Mouse (Mus musculus) retina, postnatal 1 day (tissue): ENCODE results near the gene Iltifb.
A peak's percentile ranks its signal among the peaks of the same experiment; 100 is the strongest.
"Not testable (repeated sequence)": the region's sequence is repeated elsewhere in the genome, so short reads cannot be mapped to it uniquely, and the experiment has no call there.

Source experiments
- DNase-seq: peaks from one replicate; pipeline ENCODE4 v3.0.0-alpha.2; 2012

Iltifb gene

DNA sequence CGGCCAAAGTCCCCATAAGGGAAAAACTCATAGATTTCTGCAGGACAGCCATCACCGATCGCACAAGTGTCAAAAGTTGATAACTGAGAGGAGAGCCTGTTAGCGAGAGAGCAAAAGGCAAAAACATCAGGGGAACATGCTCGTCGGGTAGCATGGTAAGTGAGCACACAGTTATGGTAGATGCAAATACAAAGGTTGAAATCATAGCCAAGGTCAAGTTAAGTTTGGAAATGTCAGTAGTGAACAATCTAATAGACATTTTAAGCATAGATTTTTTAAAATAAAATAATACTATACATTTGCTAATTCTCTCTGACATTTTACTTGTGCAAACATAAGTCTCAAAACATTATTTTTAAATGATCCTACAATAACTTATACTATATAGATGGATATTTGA lies at the start of gene Iltifb:
Gene Iltifb (minus strand): TSS at position 101 of the 400 bp plus-strand sequence.
- no peak for DNase-seq

- DNase-seq: not testable (repeated sequence)
These were observed 48.3 kb upstream of the Iltifb start, which contains the start of gene Gm9046 for GRCm38 (mm10) chr10:118343155-118343554. Gm9046 (minus strand) TSS chr10:118343255.

- DNase-seq: not testable (repeated sequence)
These were observed 42.9 kb upstream of the Iltifb start, which contains the start of gene Gm9045 for GRCm38 (mm10) chr10:118337731-118338130. Gm9045 (minus strand) TSS chr10:118337831.

GRCm38 (mm10) chr10:118332308-118332707 lies 37.5 kb upstream of the Iltifb start, which contains the start of gene Gm9044:
Gm9044 (minus strand) TSS chr10:118332408.
- DNase-seq: not testable (repeated sequence)

- not testable (repeated sequence) for DNase-seq
These were observed 32.0 kb upstream of the Iltifb start, which contains the start of gene Gm9040 for GRCm38 (mm10) chr10:118326869-118327268. Gm9040 (minus strand) TSS chr10:118326969.

DNA sequence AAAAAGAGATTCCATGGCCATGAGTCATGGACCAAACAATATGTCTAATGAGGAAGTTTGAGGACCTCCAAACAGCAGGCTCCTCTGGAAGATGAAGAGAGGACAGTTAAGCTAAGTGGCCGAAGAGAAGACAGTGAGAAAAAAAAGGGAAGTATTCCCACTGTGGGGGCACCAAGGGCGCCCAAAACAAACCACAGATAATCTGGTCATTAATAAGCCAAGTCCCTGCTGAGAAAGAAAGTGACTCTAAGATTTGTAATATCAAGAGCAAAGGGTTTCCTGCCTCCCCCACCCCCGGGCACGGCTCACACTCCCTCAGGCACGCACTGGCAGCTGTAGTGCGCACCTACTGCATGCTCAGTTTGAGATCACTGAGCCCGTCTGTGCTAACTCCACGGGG lies 24.2 kb upstream of the Iltifb start:
- no peak for DNase-seq

DNA sequence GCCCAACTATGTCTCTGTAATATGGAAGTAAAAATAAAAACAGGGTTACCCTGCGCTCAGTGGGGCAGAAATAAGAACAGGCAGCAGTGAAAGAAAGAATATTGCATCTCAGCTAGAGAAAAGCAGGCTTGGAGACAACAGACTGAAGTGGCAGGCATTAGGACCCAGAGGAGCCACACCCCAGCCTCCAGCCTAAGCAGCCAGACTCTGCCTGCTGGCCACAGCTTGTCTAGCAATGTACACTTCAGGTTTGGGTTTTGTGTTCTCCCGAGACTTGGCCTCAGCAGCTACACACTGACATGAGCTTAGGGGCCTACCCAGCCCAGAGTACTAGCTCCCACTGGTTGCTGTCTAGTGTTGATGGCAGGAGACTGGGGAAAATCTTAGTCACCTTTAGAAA lies 7.3 kb upstream of the Iltifb start:
- DNase-seq: not testable (repeated sequence)

GRCm38 (mm10) chr10:118283016-118283415 lies 11.8 kb downstream of the Iltifb start:
- DNase-seq: not testable (repeated sequence)

DNA sequence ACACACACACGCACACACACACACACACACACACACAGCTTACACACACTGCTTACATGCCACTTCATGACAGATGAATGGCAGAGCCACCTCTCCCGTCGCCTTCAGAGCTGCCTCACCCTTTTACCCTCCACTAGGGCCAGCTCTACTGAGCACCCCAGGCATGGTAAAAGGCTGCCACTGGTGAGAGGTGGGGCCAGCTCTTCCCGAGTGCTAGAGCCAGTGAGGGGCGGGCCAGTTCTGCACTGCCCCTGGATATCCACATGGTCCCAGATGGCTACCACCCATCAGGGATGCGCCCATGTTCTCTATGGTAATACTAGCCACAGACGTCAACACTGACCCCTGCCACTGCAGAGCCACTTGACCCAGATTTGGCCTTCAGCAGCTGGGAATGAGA lies 12.3 kb downstream of the Iltifb start:
- DNase-seq: not testable (repeated sequence)

- not testable (repeated sequence) for DNase-seq
These were observed 16.8 kb downstream of the Iltifb start for GRCm38 (mm10) chr10:118278069-118278468.

- not testable (repeated sequence) for DNase-seq
These were observed 23.4 kb downstream of the Iltifb start for GRCm38 (mm10) chr10:118271416-118271815.

- not testable (repeated sequence) for DNase-seq
These were observed 26.0 kb downstream of the Iltifb start for GRCm38 (mm10) chr10:118268812-118269211.

DNA sequence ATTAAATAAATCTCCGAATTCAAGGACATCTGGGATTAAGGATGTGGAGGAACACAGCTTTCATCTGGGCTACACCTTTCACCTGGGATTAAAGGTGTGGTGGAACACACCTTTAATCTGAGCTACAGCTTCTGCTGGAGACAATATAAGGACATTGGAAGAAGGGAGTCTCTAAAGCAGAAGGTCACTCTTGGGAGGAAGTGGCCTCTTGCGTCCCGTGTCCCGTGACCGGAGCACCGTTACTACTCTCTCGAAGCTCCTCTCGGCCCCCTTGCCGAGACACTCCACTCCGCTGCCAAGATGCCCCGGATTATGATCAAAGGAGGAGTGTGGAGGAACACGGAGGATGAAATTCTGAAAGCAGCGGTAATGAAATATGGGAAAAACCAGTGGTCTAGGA lies 36.5 kb downstream of the Iltifb start, which contains the start of gene Gm32802:
Gene Gm32802 (plus strand): TSS at position 301 of the 400 bp plus-strand sequence.
- not testable (repeated sequence) for DNase-seq

GRCm38 (mm10) chr10:118250852-118251295 lies 44.0 kb downstream of the Iltifb start:
- DNase-seq: peak; percentile 83

DNA sequence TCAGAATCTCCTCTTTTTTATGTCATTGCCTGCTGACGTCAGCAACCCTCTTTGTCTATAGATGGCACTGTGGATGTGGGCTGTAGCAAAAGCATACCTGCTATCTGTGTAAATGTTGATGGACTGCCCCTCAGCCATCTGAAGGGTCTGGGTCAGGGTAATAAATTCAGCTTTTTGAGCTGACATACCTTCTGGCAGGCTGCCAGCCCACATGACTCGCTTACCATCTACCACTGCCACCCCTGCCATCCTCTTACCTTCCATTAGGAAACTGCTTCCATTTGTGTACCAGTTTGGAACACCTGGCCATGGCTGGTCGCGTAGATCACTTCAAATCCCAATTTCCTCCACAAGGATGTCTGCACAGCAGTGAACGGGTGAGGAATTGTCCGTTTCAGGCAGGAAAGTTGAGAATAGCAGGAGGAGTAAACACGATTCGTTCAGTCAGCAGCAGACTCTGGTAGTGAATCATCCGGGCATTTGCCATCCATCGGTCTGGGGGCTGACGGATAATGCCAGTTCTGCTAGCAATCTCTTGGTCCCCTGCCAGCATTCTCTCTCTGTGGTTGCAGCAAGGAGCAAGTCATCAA lies 45.7 kb downstream of the Iltifb start:
- DNase-seq: not testable (repeated sequence)

DNA sequence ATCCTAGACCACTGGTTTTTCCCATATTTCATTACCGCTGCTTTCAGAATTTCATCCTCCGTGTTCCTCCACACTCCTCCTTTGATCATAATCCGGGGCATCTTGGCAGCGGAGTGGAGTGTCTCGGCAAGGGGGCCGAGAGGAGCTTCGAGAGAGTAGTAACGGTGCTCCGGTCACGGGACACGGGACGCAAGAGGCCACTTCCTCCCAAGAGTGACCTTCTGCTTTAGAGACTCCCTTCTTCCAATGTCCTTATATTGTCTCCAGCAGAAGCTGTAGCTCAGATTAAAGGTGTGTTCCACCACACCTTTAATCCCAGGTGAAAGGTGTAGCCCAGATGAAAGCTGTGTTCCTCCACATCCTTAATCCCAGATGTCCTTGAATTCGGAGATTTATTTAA lies 54.2 kb downstream of the Iltifb start, which contains the start of gene Gm32717:
Gene Gm32717 (minus strand): TSS at position 101 of the 400 bp plus-strand sequence.
- not testable (repeated sequence) for DNase-seq
